Mouse (Mus musculus): Measurements from ENCODE around the gene Tmbim6.
"Not testable (repeated sequence)": the region's sequence is repeated elsewhere in the genome, so short reads cannot be mapped to it uniquely, and the experiment has no call there.

The Tmbim6 gene

GRCm38 (mm10) chr15:99386110-99386509, 6.6 kb upstream of the Tmbim6 start:
- DNase-seq = not testable (repeated sequence)

- no peak for DNase-seq
Measured at GRCm38 (mm10) chr15:99386796-99387195, 5.9 kb upstream of the Tmbim6 start.

GRCm38 (mm10) chr15:99387976-99388375, 4.7 kb upstream of the Tmbim6 start:
- DNase-seq = no peak

- no peak for DNase-seq
Measured at GRCm38 (mm10) chr15:99390472-99391401, 1.9 kb upstream of the Tmbim6 start.

DNA sequence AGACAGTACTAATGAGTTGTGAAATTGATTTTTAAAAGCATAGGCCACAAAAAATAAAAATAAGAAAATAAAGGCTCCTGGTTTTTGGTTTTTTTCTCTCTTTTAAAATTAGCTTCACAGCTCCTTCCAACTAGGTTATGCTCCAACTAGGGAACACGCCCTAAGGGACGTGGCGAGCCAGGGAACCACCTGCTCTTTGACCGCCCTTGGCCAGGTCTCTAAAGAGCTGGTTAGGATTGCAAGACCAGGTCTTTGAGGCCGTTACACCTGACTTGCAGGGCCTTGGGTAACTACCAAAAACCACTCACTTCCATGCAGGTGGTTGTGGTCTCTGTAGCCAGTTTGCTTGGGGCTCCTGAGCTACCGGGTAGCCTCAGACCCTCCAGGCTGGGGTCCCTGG, 707 bp upstream of the Tmbim6 start:
- DNase-seq = no peak

GRCm38 (mm10) chr15:99393386-99394252, 937 bp downstream of the Tmbim6 start:
- DNase-seq = peak in 1 of 2 experiments; percentile 78

GRCm38 (mm10) chr15:99396462-99396861, 3.8 kb downstream of the Tmbim6 start:
- DNase-seq = no peak

- no peak for DNase-seq
Measured at GRCm38 (mm10) chr15:99396875-99397274, 4.2 kb downstream of the Tmbim6 start.

DNA sequence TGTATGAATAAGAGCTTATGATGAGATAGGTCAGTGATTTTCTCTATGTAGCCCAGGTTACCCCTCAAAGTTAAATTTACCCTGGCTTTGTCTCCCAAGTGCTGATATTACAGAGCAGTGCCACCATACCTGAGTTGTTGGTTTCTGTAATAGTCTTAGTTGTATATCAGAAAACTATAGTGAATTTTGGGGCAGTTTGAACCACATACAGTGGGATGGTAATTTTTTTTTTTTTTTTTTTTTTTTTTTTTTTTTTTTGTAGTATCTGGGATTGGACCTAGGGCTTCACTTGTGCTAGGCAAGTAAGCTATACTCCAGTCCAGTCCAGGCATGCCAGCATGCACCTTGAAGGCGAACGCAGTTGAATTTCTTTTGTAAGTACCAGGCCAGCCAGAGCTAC, 4.9 kb downstream of the Tmbim6 start:
- no peak for DNase-seq

DNA sequence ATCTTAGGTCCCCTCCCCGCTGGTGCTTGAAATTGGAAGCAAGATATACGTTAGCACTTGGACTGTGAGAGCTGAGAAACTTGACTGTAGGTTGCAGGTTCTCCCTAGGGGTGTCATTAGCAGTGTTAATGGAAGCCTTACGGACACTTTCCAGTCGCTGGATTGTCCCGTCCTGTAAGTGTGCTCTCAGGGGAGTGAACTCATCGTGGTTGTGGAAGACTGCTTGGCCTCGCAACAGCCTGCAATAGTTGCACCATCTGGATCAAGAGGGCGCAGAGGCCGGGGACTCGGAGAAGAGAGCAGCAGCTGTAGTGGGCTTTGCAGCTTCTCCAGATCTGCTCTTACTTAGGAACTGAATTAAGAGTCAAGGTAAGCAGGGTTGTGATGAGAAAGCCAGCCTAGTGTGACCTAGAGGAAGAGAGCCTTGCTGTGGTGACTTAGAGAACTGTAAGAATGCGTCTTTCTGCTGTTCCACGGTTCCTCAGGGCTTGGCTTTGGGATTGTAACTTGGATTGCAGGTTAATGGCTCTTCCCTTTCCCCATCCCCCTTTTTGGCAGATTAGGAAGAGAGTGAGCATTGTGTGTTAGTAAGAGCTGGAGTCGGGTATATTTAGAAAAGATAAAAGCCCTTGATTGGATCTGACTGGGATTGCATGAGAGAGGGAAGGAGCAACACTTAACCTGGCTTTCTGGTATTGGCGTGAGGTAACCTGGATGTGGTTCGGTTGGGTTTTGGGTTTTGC, 7.0 kb downstream of the Tmbim6 start:
- no peak for DNase-seq

- DNase-seq = no peak
Measured at GRCm38 (mm10) chr15:99400602-99401001, 7.9 kb downstream of the Tmbim6 start.

- DNase-seq = no peak
Measured at GRCm38 (mm10) chr15:99403159-99403889, 10.6 kb downstream of the Tmbim6 start.

DNA sequence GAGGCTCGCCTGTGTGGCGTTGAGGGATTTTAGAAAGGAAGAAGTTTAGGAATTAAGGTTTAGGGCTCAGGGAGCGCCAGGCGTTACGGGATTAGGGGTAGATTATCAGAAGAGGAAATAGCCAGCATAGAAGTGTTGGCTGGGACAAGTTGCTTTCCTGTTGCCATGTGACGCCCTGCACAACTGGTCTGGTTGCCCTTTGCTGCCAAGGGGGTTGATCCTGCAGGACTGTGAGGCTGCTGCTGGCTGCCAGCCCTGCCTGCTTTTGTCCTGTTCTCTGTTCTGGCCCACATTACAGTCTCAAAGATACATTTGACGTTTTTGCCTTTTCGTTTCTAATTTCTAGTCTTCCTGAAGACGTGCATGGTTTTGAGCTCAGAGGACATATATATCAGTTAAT, 12.5 kb downstream of the Tmbim6 start:
- DNase-seq = no peak

- DNase-seq = no peak
Measured at GRCm38 (mm10) chr15:99406986-99407570, 14.4 kb downstream of the Tmbim6 start.

GRCm38 (mm10) chr15:99408845-99409244, 16.2 kb downstream of the Tmbim6 start:
- no peak for DNase-seq

DNA sequence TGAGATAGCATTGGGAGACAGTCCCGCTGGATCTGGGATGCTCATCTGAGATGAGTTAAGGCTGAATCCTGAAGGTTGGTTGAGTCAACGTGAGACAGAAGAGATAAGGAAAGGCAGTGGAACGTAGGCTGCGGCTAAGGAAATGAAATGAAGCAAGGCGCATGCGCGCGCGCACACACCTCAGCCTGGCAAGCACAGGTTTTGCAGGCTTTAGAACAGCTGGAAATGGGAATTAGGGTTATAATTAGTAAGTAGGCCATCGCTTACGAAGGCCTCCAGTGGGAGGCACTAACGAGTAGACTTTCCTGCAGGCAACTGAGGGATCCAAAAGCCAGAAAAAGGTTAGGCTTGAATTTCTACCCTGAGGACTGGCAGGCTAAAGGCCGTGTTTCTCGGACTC, 19.1 kb downstream of the Tmbim6 start:
- DNase-seq = no peak

- DNase-seq = peak in 1 of 2 experiments; percentile 69
Measured at GRCm38 (mm10) chr15:99415793-99416192, 23.1 kb downstream of the Tmbim6 start.

GRCm38 (mm10) chr15:99416348-99416882, 23.7 kb downstream of the Tmbim6 start:
- peak; percentile 45 to 79 for DNase-seq

DNA sequence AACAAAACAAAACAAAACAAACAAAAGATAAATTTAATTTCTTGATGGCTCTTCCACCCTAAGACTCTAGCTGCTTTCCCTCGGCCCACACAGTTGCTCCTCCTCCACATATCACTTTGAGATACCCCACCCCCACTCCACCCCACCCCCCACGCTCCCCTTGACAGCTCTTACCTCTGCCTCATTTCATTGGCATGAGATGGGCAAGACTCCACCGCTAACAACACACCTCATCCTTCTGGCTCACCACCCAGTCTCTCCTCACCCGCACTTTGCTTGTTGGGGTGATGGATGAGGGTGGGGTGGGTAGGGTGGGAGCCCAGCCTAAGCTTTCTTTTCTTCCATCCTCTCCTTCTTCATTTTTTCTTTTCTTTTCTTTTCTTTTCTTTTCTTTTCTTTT, 24.3 kb downstream of the Tmbim6 start:
- no peak for DNase-seq

- no peak for DNase-seq
Measured at GRCm38 (mm10) chr15:99417692-99418271, 25.1 kb downstream of the Tmbim6 start.

- DNase-seq = no peak
Measured at GRCm38 (mm10) chr15:99420101-99420500, 27.4 kb downstream of the Tmbim6 start.

Data from spleen, adult 18-20 months (tissue).